Mouse (Mus musculus): ENCODE results near the gene Spg7. TPM values are rescaled to one million over a fixed set of nuclear protein-coding genes. Genes with fewer than 3 reads are reported as not detected.
A peak's percentile ranks its signal among the peaks of the same experiment; 100 is the strongest.
"Not testable (repeated sequence)": the region's sequence is repeated elsewhere in the genome, so short reads cannot be mapped to it uniquely, and the experiment has no call there.

Gene Spg7
- polyA plus RNA-seq, 1 experiment from 2014 or later = 48.2 TPM

- H3K4me2 ChIP-seq = peak within 1 kb of the TSS; percentile 85
- peak within 1 kb of the TSS; percentile 93 for H3K27ac ChIP-seq
- H3K36me3 ChIP-seq = peaks cover 29% of the 10 kb centered on the region; the same call in 1 of the 2 replicates
- WGBS = under 1% methylated on average over 56 of the region's 56 CpGs
- ATAC-seq (ENCODE audit: insufficient read depth, low FRiP score, low read depth) = peak; percentile 96
- H3K4me3 ChIP-seq (replicated peaks) = peak within 1 kb of the TSS; percentile 79
- H3K4me1 ChIP-seq = peaks cover 8% of the 10 kb centered on the region
- H3K9me3 ChIP-seq = no peaks in the 10 kb centered on the region
- H3K27me3 ChIP-seq (replicated peaks) = no peaks in the 10 kb centered on the region
- H3K9ac ChIP-seq = peak within 1 kb of the TSS; percentile 93
Observed at GRCm38 (mm10) chr8:123101735-123102685, 39.3 kb downstream of the Spg7 start, which contains the start of gene Rpl13. Gene Rpl13 (plus strand): TSS chr8:123102350.

GRCm38 (mm10) chr8:123102855-123103254 is 40.1 kb downstream of the Spg7 start:
- not testable (repeated sequence) for H3K27me3 ChIP-seq (replicated peaks); H3K9me3 ChIP-seq; ATAC-seq (ENCODE audit: insufficient read depth, low FRiP score, low read depth); H3K4me1 ChIP-seq
- Histone ChIP-seq H3K9ac (peak overlapping the region; percentile 93), H3K36me3 (peaks cover 29% of the 10 kb centered on the region; the same call in 1 of the 2 replicates), H3K4me2 (peak overlapping the region; percentile 85), H3K4me3 (replicated peaks) (peak overlapping the region; percentile 79), H3K27ac (peak overlapping the region; percentile 93)
- WGBS = 2% methylated on average over 26 of the region's 26 CpGs

- Histone ChIP-seq H3K4me2 (peak overlapping the region; percentile 85), H3K4me3 (replicated peaks) (peak overlapping the region; percentile 79), H3K9me3 (no peaks in the 10 kb centered on the region), H3K4me1 (peaks cover 8% of the 10 kb centered on the region), H3K36me3 (peaks cover 25% of the 10 kb centered on the region; the same call in 1 of the 2 replicates), H3K9ac (peak overlapping the region; percentile 93), H3K27me3 (replicated peaks) (no peaks in the 10 kb centered on the region), H3K27ac (peak overlapping the region; percentile 93; the same call in 1 of the 2 replicates)
- WGBS = 12% methylated on average over 15 of the region's 15 CpGs
- no peak for ATAC-seq (ENCODE audit: insufficient read depth, low FRiP score, low read depth)
Observed at GRCm38 (mm10) chr8:123103285-123103684, 40.5 kb downstream of the Spg7 start.

GRCm38 (mm10) chr8:123104046-123104767 is 41.5 kb downstream of the Spg7 start:
- Histone ChIP-seq H3K9ac (no peak overlapping the region), H3K36me3 (peaks cover 25% of the 10 kb centered on the region; the same call in 1 of the 2 replicates), H3K4me3 (replicated peaks) (peak overlapping the region; percentile 79), H3K27ac (0 out of 2 replicates have a peak overlapping the region, but pooled peaks have one; percentile 93), H3K4me1 (peaks cover 8% of the 10 kb centered on the region), H3K9me3 (no peaks in the 10 kb centered on the region), H3K4me2 (peak overlapping the region; percentile 85), H3K27me3 (replicated peaks) (no peaks in the 10 kb centered on the region)
- WGBS = 75% methylated on average over 6 of the region's 6 CpGs
- no peak for ATAC-seq (ENCODE audit: insufficient read depth, low FRiP score, low read depth)

- H3K27ac ChIP-seq = no peak overlapping the region
- H3K4me1 ChIP-seq = peaks cover 8% of the 10 kb centered on the region
- H3K4me2 ChIP-seq = no peak overlapping the region
- peaks cover 25% of the 10 kb centered on the region; the same call in 1 of the 2 replicates for H3K36me3 ChIP-seq
- no peak overlapping the region for H3K9ac ChIP-seq
- no peaks in the 10 kb centered on the region for H3K27me3 ChIP-seq (replicated peaks)
- no peak for ATAC-seq (ENCODE audit: insufficient read depth, low FRiP score, low read depth)
- 58% methylated on average over 5 of the region's 5 CpGs for WGBS
- no peak overlapping the region for H3K4me3 ChIP-seq (replicated peaks)
- H3K9me3 ChIP-seq = no peaks in the 10 kb centered on the region
Observed at GRCm38 (mm10) chr8:123105553-123106326, 43.0 kb downstream of the Spg7 start.

- 47% methylated on average over 2 of the region's 2 CpGs for WGBS
- Histone ChIP-seq H3K9ac (no peak overlapping the region), H3K4me2 (no peak overlapping the region)
Observed at GRCm38 (mm10) chr8:123106531-123106930, 43.8 kb downstream of the Spg7 start.

GRCm38 (mm10) chr8:123108010-123108409 is 45.3 kb downstream of the Spg7 start:
- 66% methylated on average over 1 of the region's 1 CpGs for WGBS
- Histone ChIP-seq H3K27ac (no peak overlapping the region), H3K36me3 (peaks cover 25% of the 10 kb centered on the region; the same call in 1 of the 2 replicates), H3K9me3 (no peaks in the 10 kb centered on the region), H3K27me3 (replicated peaks) (no peaks in the 10 kb centered on the region), H3K9ac (no peak overlapping the region), H3K4me3 (replicated peaks) (no peak overlapping the region), H3K4me1 (peaks cover 10% of the 10 kb centered on the region), H3K4me2 (no peak overlapping the region)
- ATAC-seq (ENCODE audit: insufficient read depth, low FRiP score, low read depth) = no peak

More at GRCm38 (mm10) chr8:123106531-123106930, 43.8 kb downstream of the Spg7 start:
- Histone ChIP-seq H3K27ac (no peak overlapping the region), H3K4me1 (peaks cover 10% of the 10 kb centered on the region), H3K36me3 (peaks cover 25% of the 10 kb centered on the region; the same call in 1 of the 2 replicates), H3K4me3 (replicated peaks) (no peak overlapping the region), H3K9me3 (no peaks in the 10 kb centered on the region), H3K27me3 (replicated peaks) (no peaks in the 10 kb centered on the region)
- no peak for ATAC-seq (ENCODE audit: insufficient read depth, low FRiP score, low read depth)

- Histone ChIP-seq H3K36me3 (peaks cover 18% of the 10 kb centered on the region; the same call in 1 of the 2 replicates), H3K4me1 (0 out of 2 replicates have a peak, but pooled peaks cover 3% of the 10 kb centered on the region), H3K9ac (no peak overlapping the region), H3K27me3 (replicated peaks) (no peaks in the 10 kb centered on the region), H3K4me3 (replicated peaks) (no peak overlapping the region), H3K27ac (no peak overlapping the region), H3K9me3 (no peaks in the 10 kb centered on the region), H3K4me2 (no peak overlapping the region)
- 81% methylated on average over 5 of the region's 5 CpGs for WGBS
- no peak for ATAC-seq (ENCODE audit: insufficient read depth, low FRiP score, low read depth)
Observed at GRCm38 (mm10) chr8:123108953-123109352, 46.2 kb downstream of the Spg7 start.

- Histone ChIP-seq H3K36me3 (peaks cover 1% of the 10 kb centered on the region; the same call in 1 of the 2 replicates), H3K27me3 (replicated peaks) (peaks cover under 1% of the 10 kb centered on the region), H3K4me2 (no peak overlapping the region), H3K4me3 (replicated peaks) (no peak overlapping the region), H3K9me3 (no peaks in the 10 kb centered on the region), H3K9ac (no peak overlapping the region), H3K27ac (no peak overlapping the region), H3K4me1 (0 out of 2 replicates have a peak, but pooled peaks cover 3% of the 10 kb centered on the region)
- WGBS = 11% methylated on average over 4 of the region's 4 CpGs
- ATAC-seq (ENCODE audit: insufficient read depth, low FRiP score, low read depth) = peak; percentile 61; the same call in 1 of the 2 replicates
Observed at GRCm38 (mm10) chr8:123110649-123111048, 47.9 kb downstream of the Spg7 start.

GRCm38 (mm10) chr8:123112892-123113291 is 50.1 kb downstream of the Spg7 start:
- Histone ChIP-seq H3K9ac (no peak overlapping the region), H3K4me2 (no peak overlapping the region), H3K36me3 (no peaks in the 10 kb centered on the region), H3K4me1 (peaks cover 14% of the 10 kb centered on the region), H3K9me3 (no peaks in the 10 kb centered on the region), H3K27ac (no peak overlapping the region), H3K27me3 (replicated peaks) (peaks cover 23% of the 10 kb centered on the region), H3K4me3 (replicated peaks) (no peak overlapping the region)
- no peak for ATAC-seq (ENCODE audit: insufficient read depth, low FRiP score, low read depth)
- 72% methylated on average over 9 of the region's 9 CpGs for WGBS

- no peak overlapping the region for H3K4me2 ChIP-seq
- H3K4me1 ChIP-seq = peaks cover 18% of the 10 kb centered on the region
- H3K36me3 ChIP-seq = no peaks in the 10 kb centered on the region
- peaks cover 34% of the 10 kb centered on the region for H3K27me3 ChIP-seq (replicated peaks)
- no peak overlapping the region for H3K4me3 ChIP-seq (replicated peaks)
- 34% methylated on average over 2 of the region's 2 CpGs for WGBS
- H3K9me3 ChIP-seq = no peaks in the 10 kb centered on the region
- no peak for ATAC-seq (ENCODE audit: insufficient read depth, low FRiP score, low read depth)
- no peak overlapping the region for H3K27ac ChIP-seq
- no peak overlapping the region for H3K9ac ChIP-seq
Observed at GRCm38 (mm10) chr8:123113908-123114469, 51.2 kb downstream of the Spg7 start.
